Mouse (Mus musculus) liver, adult 2 months (tissue): ENCODE measurements around the gene Capn1. TPM values are rescaled to one million over a fixed set of nuclear protein-coding genes. Genes with fewer than 3 reads are reported as not detected.

Experiments
- DNase-seq: peaks from one replicate; pipeline ENCODE4 v3.0.0-alpha.2; 2011; ENCODE audit warnings: low read depth, low spot score; ENCODE audit errors: extremely low read depth
- H3K27ac ChIP-seq: fragments of 200-500 bp; replicated peaks from 2 replicates; pipeline ENCODE4 v1.5.1; 2012; ENCODE audit warnings: low read depth, mild to moderate bottlenecking, control low read depth, inconsistent platforms, low read length; ENCODE audit not compliant: insufficient read depth
- H3K27me3 ChIP-seq: fragments of 200-500 bp; 2 replicates; pipeline ENCODE4 v1.6.1; 2012; ENCODE audit warnings: mild to moderate bottlenecking, moderate library complexity, low read length, inconsistent platforms; ENCODE audit not compliant: control insufficient read depth, insufficient read depth
- H3K36me3 ChIP-seq: fragments of 200-500 bp; 2 replicates; pipeline ENCODE4 v1.6.1; 2012; ENCODE audit warnings: low read length, inconsistent platforms; ENCODE audit not compliant: control insufficient read depth, insufficient read depth
- H3K4me1 ChIP-seq: fragments of 200-500 bp; 2 replicates; pipeline ENCODE4 v1.6.1; 2011; ENCODE audit warnings: low read length; ENCODE audit not compliant: control insufficient read depth, insufficient read depth
- H3K4me3 ChIP-seq: fragments of 200-500 bp; 2 replicates; pipeline ENCODE4 v1.5.1; 2011; ENCODE audit warnings: low read depth, mild to moderate bottlenecking, control low read depth, low read length, moderate library complexity; ENCODE audit not compliant: insufficient read depth
- H3K79me2 ChIP-seq: fragments of 200-500 bp; 2 replicates; pipeline ENCODE4 v1.6.1; 2012; ENCODE audit warnings: inconsistent platforms, mild to moderate bottlenecking, low read length, moderate library complexity; ENCODE audit not compliant: control insufficient read depth, insufficient read depth
- H3K9ac ChIP-seq: fragments of 200-500 bp; 2 replicates; pipeline ENCODE4 v1.6.1; 2012; ENCODE audit warnings: low read depth, mild to moderate bottlenecking, control low read depth, inconsistent platforms, low read length
- CTCF ChIP-seq: fragments of 200-500 bp; IDR thresholded peaks from 2 replicates; pipeline ENCODE4 v1.5.1; 2011; ENCODE audit warnings: low read depth, low read length, control low read depth
- POLR2A ChIP-seq: fragments of 200-500 bp; IDR thresholded peaks from 2 replicates; pipeline ENCODE4 v1.6.1; 2011; ENCODE audit warnings: low read length, control low read depth; ENCODE audit not compliant: insufficient read depth; ENCODE audit errors: extremely low read depth
- WGBS: fragments of 180-500 bp; shearing (Covaris S2); methylation state at CpG from one replicate; pipeline ENCODE4 v1.1.7; 2018; 5-methylcytosine and 5-hydroxymethylcytosine counted together
- polyA plus RNA-seq: library from polyadenylated mRNA; depleted of rRNA; stranded (reverse); fragments of >200 nt; gene quantifications from 2 replicates; pipeline ENCODE4 v1.2.3, GENCODE M21; 2012
- total RNA-seq: library from RNA; depleted of rRNA; stranded (reverse); fragments of >200 nt; gene quantifications from 2 replicates; pipeline ENCODE4 v1.2.3, GENCODE M21; 2014

Capn1 gene
- total and polyA plus RNA-seq, 2 experiments = 8.0 to 12.7 TPM

- DNase-seq = no peak
- H3K27me3 ChIP-seq = no peaks in the 10 kb centered on the region
- H3K79me2 ChIP-seq = no peaks in the 10 kb centered on the region
- H3K9ac ChIP-seq = no peak overlapping the region
- no peak overlapping the region for H3K4me3 ChIP-seq
- H3K27ac ChIP-seq = no peak overlapping the region
- H3K36me3 ChIP-seq = peaks cover 3% of the 10 kb centered on the region; the same call in 1 of the 2 replicates
- no peak for TF ChIP-seq CTCF
- TF ChIP-seq POLR2A = no peak
- 92% methylated on average over 7 of the region's 7 CpGs for whole genome bisulfite sequencing
- H3K4me1 ChIP-seq = 0 out of 2 replicates have a peak, but pooled peaks cover 2% of the 10 kb centered on the region
These were observed 24.2 kb downstream of the Capn1 start for GRCm38 (mm10) chr19:5991467-5991866.

DNA sequence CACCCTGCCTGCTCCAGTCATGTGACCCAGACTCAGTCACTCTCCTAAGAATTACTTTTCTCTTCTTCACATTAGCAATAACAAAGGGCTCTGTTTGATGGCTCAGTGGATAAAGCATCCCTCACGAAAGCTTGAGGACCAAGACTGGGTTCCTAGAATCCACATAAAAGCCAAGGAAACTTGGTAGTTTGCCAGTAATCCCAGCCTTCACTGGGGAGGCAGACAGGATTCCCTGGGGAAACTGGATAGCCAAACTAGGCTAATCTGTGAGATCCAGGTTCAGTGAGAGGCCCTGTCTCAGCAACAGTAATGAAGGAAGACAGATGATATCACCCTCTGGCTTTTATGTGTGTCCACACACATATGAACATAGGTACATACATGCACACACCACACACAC lies 24.8 kb downstream of the Capn1 start:
- TF ChIP-seq CTCF = no peak
- no peak for TF ChIP-seq POLR2A
- 0 out of 2 replicates have a peak, but pooled peaks cover 2% of the 10 kb centered on the region for H3K4me1 ChIP-seq
- H3K79me2 ChIP-seq = no peaks in the 10 kb centered on the region
- no peak overlapping the region for H3K9ac ChIP-seq
- H3K27ac ChIP-seq = no peak overlapping the region
- no peaks in the 10 kb centered on the region for H3K27me3 ChIP-seq
- H3K36me3 ChIP-seq = peaks cover 3% of the 10 kb centered on the region; the same call in 1 of the 2 replicates
- DNase-seq = no peak
- WGBS = 86% methylated on average over 1 of the region's 1 CpGs
- no peak overlapping the region for H3K4me3 ChIP-seq

- 60% methylated on average over 12 of the region's 12 CpGs for WGBS
- no peak overlapping the region for H3K27ac ChIP-seq
- H3K4me1 ChIP-seq = 0 out of 2 replicates have a peak, but pooled peaks cover 2% of the 10 kb centered on the region
- H3K9ac ChIP-seq = no peak overlapping the region
- no peak overlapping the region for H3K4me3 ChIP-seq
- no peaks in the 10 kb centered on the region for H3K79me2 ChIP-seq
- no peak for DNase-seq
- H3K27me3 ChIP-seq = no peaks in the 10 kb centered on the region
- H3K36me3 ChIP-seq = peaks cover 3% of the 10 kb centered on the region; the same call in 1 of the 2 replicates
- TF ChIP-seq POLR2A (no peak), CTCF (no peak)
These were observed 25.7 kb downstream of the Capn1 start for GRCm38 (mm10) chr19:5990033-5990432.

GRCm38 (mm10) chr19:5989585-5989984 lies 26.1 kb downstream of the Capn1 start:
- TF ChIP-seq CTCF (no peak), POLR2A (no peak)
- Histone ChIP-seq H3K27me3 (no peaks in the 10 kb centered on the region), H3K27ac (no peak overlapping the region), H3K36me3 (peaks cover 3% of the 10 kb centered on the region; the same call in 1 of the 2 replicates), H3K9ac (no peak overlapping the region), H3K4me3 (no peak overlapping the region), H3K4me1 (0 out of 2 replicates have a peak, but pooled peaks cover 2% of the 10 kb centered on the region), H3K79me2 (no peaks in the 10 kb centered on the region)
- no peak for DNase-seq
- WGBS = 45% methylated on average over 6 of the region's 6 CpGs

GRCm38 (mm10) chr19:5988815-5989452 lies 26.8 kb downstream of the Capn1 start:
- 14% methylated on average over 13 of the region's 13 CpGs for WGBS
- Histone ChIP-seq H3K36me3 (peaks cover 3% of the 10 kb centered on the region; the same call in 1 of the 2 replicates), H3K27ac (no peak overlapping the region)

More at GRCm38 (mm10) chr19:5988815-5989452, 26.8 kb downstream of the Capn1 start:
- peak; percentile 62 for DNase-seq
- no peaks in the 10 kb centered on the region for H3K27me3 ChIP-seq
- no peak overlapping the region for H3K4me3 ChIP-seq
- H3K79me2 ChIP-seq = no peaks in the 10 kb centered on the region
- no peak overlapping the region for H3K9ac ChIP-seq
- TF ChIP-seq POLR2A (no peak), CTCF (no peak)
- 0 out of 2 replicates have a peak, but pooled peaks cover 2% of the 10 kb centered on the region for H3K4me1 ChIP-seq
